Mouse (Mus musculus): ENCODE data around the gene Klhdc10. TPM values are rescaled to one million over a fixed set of nuclear protein-coding genes. Genes with fewer than 3 reads are reported as not detected.

Gene Klhdc10
- polyA plus RNA-seq, 1 experiment from 2014 or later, result 56.2 TPM

GRCm38 (mm10) chr6:30458626-30459025 is 57.0 kb downstream of the Klhdc10 start:
- Histone ChIP-seq H3K4me3 (replicated peaks; ENCODE audit: low read depth, low read length) (no peak overlapping the region), H3K9ac (replicated peaks; ENCODE audit: low read length) (no peak overlapping the region), H3K9me3 (ENCODE audit: control insufficient read depth, low read length) (no peaks in the 10 kb centered on the region), H3K36me3 (ENCODE audit: control insufficient read depth, insufficient read depth, low read length) (peaks cover 13% of the 10 kb centered on the region), H3K4me1 (ENCODE audit: control insufficient read depth, insufficient read depth, low read length) (peaks cover 29% of the 10 kb centered on the region), H3K27me3 (ENCODE audit: control insufficient read depth, insufficient read depth, low read length) (no peaks in the 10 kb centered on the region), H3K27ac (replicated peaks; ENCODE audit: low read depth, low read length) (no peak overlapping the region), H3K4me2 (ENCODE audit: low read length) (no peak overlapping the region)
- DNase-seq (no peak), ATAC-seq (ENCODE audit: low FRiP score, low TSS enrichment) (no peak)
- WGBS, result 86% methylated on average over 5 of the region's 5 CpGs

DNA sequence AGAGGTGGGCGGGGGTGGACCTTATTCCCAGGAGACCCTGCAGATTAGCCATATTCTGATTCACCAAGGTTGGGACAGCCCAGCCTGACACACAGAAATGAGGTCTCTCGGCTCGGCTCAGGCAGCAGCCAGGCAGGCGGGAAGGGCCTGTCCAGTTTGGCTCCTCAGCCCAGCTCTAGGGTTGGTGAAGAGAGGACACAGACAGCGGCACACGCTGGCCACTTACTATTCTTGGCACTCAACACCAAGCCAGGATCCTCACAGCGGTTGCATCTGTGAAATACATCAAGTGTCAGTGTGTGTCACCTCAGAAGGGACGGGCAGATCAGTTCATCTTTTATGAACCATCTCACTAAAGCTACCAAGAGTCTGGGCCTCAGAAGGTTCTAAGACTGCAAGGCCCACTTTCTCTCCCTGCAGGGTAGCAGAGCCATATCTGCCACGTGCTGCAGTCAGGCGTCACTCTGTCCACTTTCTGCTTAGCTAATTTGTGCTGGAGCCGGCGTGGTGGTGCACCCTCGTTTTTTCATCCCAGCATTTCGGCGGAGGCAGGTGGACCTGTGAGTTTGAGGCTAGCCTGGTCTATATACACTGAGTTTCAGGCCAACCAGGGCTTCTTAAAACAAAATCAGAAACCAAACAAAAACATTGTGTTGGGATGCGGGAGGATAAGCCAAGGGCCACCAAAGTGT is 57.5 kb downstream of the Klhdc10 start:
- Histone ChIP-seq H3K36me3 (ENCODE audit: control insufficient read depth, insufficient read depth, low read length) (peaks cover 13% of the 10 kb centered on the region), H3K27ac (replicated peaks; ENCODE audit: low read depth, low read length) (peak overlapping the region; percentile 94), H3K27me3 (ENCODE audit: control insufficient read depth, insufficient read depth, low read length) (no peaks in the 10 kb centered on the region), H3K9me3 (ENCODE audit: control insufficient read depth, low read length) (no peaks in the 10 kb centered on the region), H3K4me2 (ENCODE audit: low read length) (peak overlapping the region; percentile 63), H3K4me1 (ENCODE audit: control insufficient read depth, insufficient read depth, low read length) (peaks cover 29% of the 10 kb centered on the region), H3K9ac (replicated peaks; ENCODE audit: low read length) (peak overlapping the region; percentile 63), H3K4me3 (replicated peaks; ENCODE audit: low read depth, low read length) (peak overlapping the region; percentile 38)
- ATAC-seq (ENCODE audit: low FRiP score, low TSS enrichment) (no peak), DNase-seq (peak; percentile 25)
- 74% methylated on average over 16 of the region's 16 CpGs for WGBS

- DNase-seq (peak; percentile 91), ATAC-seq (ENCODE audit: low FRiP score, low TSS enrichment) (peak; percentile 41)
- H3K27me3 ChIP-seq (ENCODE audit: control insufficient read depth, insufficient read depth, low read length), result no peaks in the 10 kb centered on the region
- H3K9me3 ChIP-seq (ENCODE audit: control insufficient read depth, low read length), result no peaks in the 10 kb centered on the region
- peak overlapping the region; percentile 38 for H3K4me3 ChIP-seq (replicated peaks; ENCODE audit: low read depth, low read length)
- peak overlapping the region; percentile 94 for H3K27ac ChIP-seq (replicated peaks; ENCODE audit: low read depth, low read length)
- peak overlapping the region; percentile 63 for H3K9ac ChIP-seq (replicated peaks; ENCODE audit: low read length)
- H3K4me1 ChIP-seq (ENCODE audit: control insufficient read depth, insufficient read depth, low read length), result peaks cover 29% of the 10 kb centered on the region
- 6% methylated on average over 40 of the region's 40 CpGs for WGBS
- peaks cover 6% of the 10 kb centered on the region; the same call in 1 of the 2 replicates for H3K36me3 ChIP-seq (ENCODE audit: control insufficient read depth, insufficient read depth, low read length)
- H3K4me2 ChIP-seq (ENCODE audit: low read length), result peak overlapping the region; percentile 63
Measured at GRCm38 (mm10) chr6:30459811-30460749, 58.4 kb downstream of the Klhdc10 start.

- DNase-seq (peak; percentile 96), ATAC-seq (ENCODE audit: low FRiP score, low TSS enrichment) (peak; percentile 91)
- Histone ChIP-seq H3K27ac (replicated peaks; ENCODE audit: low read depth, low read length) (peak overlapping the region; percentile 94), H3K4me1 (ENCODE audit: control insufficient read depth, insufficient read depth, low read length) (peaks cover 29% of the 10 kb centered on the region), H3K36me3 (ENCODE audit: control insufficient read depth, insufficient read depth, low read length) (no peaks in the 10 kb centered on the region), H3K27me3 (ENCODE audit: control insufficient read depth, insufficient read depth, low read length) (no peaks in the 10 kb centered on the region), H3K4me2 (ENCODE audit: low read length) (peak overlapping the region; percentile 63), H3K4me3 (replicated peaks; ENCODE audit: low read depth, low read length) (no peak overlapping the region), H3K9me3 (ENCODE audit: control insufficient read depth, low read length) (no peaks in the 10 kb centered on the region), H3K9ac (replicated peaks; ENCODE audit: low read length) (peak overlapping the region; percentile 63; the same call in 1 of the 2 replicates)
- WGBS, result 8% methylated on average over 19 of the region's 19 CpGs
Measured at GRCm38 (mm10) chr6:30460750-30461446, 59.2 kb downstream of the Klhdc10 start.

DNA sequence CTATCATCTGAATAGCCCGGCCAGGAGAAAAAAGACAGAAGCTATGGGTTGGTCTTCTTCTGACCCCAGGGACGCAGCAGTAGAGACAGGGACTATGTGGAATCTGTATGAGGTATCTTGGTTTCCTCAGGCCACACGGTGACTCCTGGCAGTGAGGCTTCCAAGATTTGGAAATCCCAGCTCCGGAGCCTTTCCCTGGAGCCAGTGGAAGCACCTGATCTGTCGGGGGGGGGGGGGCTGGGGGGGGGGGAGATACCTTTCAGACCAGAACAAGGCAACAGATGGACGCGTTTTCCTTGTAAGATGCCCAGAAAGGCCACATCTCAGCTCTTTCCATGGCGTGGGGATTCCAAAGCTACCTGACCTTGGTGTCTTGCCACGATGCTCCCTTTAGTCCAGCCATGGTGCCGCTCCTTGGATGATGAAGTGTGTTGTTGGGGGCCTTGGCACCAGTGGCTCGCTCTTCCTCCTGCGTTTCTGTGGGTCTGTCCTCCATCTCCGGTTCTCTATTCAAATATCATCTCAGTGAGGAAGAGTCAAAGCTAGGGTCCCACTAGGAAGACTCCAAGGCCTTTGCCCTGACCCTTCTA is 60.2 kb downstream of the Klhdc10 start:
- peaks cover 29% of the 10 kb centered on the region for H3K4me1 ChIP-seq (ENCODE audit: control insufficient read depth, insufficient read depth, low read length)
- ATAC-seq (ENCODE audit: low FRiP score, low TSS enrichment), result no peak
- H3K27me3 ChIP-seq (ENCODE audit: control insufficient read depth, insufficient read depth, low read length), result no peaks in the 10 kb centered on the region
- 87% methylated on average over 12 of the region's 13 CpGs for WGBS
- DNase-seq, result no peak
- peak overlapping the region; percentile 94 for H3K27ac ChIP-seq (replicated peaks; ENCODE audit: low read depth, low read length)
- no peak overlapping the region for H3K4me2 ChIP-seq (ENCODE audit: low read length)
- no peak overlapping the region for H3K4me3 ChIP-seq (replicated peaks; ENCODE audit: low read depth, low read length)
- no peaks in the 10 kb centered on the region for H3K9me3 ChIP-seq (ENCODE audit: control insufficient read depth, low read length)
- H3K36me3 ChIP-seq (ENCODE audit: control insufficient read depth, insufficient read depth, low read length), result no peaks in the 10 kb centered on the region
- H3K9ac ChIP-seq (replicated peaks; ENCODE audit: low read length), result no peak overlapping the region

GRCm38 (mm10) chr6:30462822-30463221 is 61.2 kb downstream of the Klhdc10 start:
- DNase-seq (no peak), ATAC-seq (ENCODE audit: low FRiP score, low TSS enrichment) (no peak)
- H3K27ac ChIP-seq (replicated peaks; ENCODE audit: low read depth, low read length), result no peak overlapping the region
- H3K4me3 ChIP-seq (replicated peaks; ENCODE audit: low read depth, low read length), result no peak overlapping the region
- 38% methylated on average over 7 of the region's 7 CpGs for WGBS
- H3K4me2 ChIP-seq (ENCODE audit: low read length), result no peak overlapping the region
- no peaks in the 10 kb centered on the region for H3K27me3 ChIP-seq (ENCODE audit: control insufficient read depth, insufficient read depth, low read length)
- H3K9me3 ChIP-seq (ENCODE audit: control insufficient read depth, low read length), result no peaks in the 10 kb centered on the region
- no peaks in the 10 kb centered on the region for H3K36me3 ChIP-seq (ENCODE audit: control insufficient read depth, insufficient read depth, low read length)
- H3K9ac ChIP-seq (replicated peaks; ENCODE audit: low read length), result no peak overlapping the region
- H3K4me1 ChIP-seq (ENCODE audit: control insufficient read depth, insufficient read depth, low read length), result peaks cover 29% of the 10 kb centered on the region

GRCm38 (mm10) chr6:30465586-30465985 is 63.9 kb downstream of the Klhdc10 start:
- Histone ChIP-seq H3K4me3 (replicated peaks; ENCODE audit: low read depth, low read length) (no peak overlapping the region), H3K27ac (replicated peaks; ENCODE audit: low read depth, low read length) (no peak overlapping the region), H3K9ac (replicated peaks; ENCODE audit: low read length) (no peak overlapping the region), H3K36me3 (ENCODE audit: control insufficient read depth, insufficient read depth, low read length) (no peaks in the 10 kb centered on the region), H3K27me3 (ENCODE audit: control insufficient read depth, insufficient read depth, low read length) (no peaks in the 10 kb centered on the region), H3K4me1 (ENCODE audit: control insufficient read depth, insufficient read depth, low read length) (peaks cover 22% of the 10 kb centered on the region), H3K4me2 (ENCODE audit: low read length) (no peak overlapping the region), H3K9me3 (ENCODE audit: control insufficient read depth, low read length) (no peaks in the 10 kb centered on the region)
- ATAC-seq (ENCODE audit: low FRiP score, low TSS enrichment) (no peak), DNase-seq (no peak)
- WGBS, result 92% methylated on average over 11 of the region's 11 CpGs

GRCm38 (mm10) chr6:30468058-30468457 is 66.4 kb downstream of the Klhdc10 start:
- Histone ChIP-seq H3K4me1 (ENCODE audit: control insufficient read depth, insufficient read depth, low read length) (peaks cover 6% of the 10 kb centered on the region; the same call in 1 of the 2 replicates), H3K9ac (replicated peaks; ENCODE audit: low read length) (no peak overlapping the region), H3K4me2 (ENCODE audit: low read length) (no peak overlapping the region), H3K27ac (replicated peaks; ENCODE audit: low read depth, low read length) (no peak overlapping the region), H3K9me3 (ENCODE audit: control insufficient read depth, low read length) (no peaks in the 10 kb centered on the region), H3K4me3 (replicated peaks; ENCODE audit: low read depth, low read length) (no peak overlapping the region), H3K27me3 (ENCODE audit: control insufficient read depth, insufficient read depth, low read length) (no peaks in the 10 kb centered on the region), H3K36me3 (ENCODE audit: control insufficient read depth, insufficient read depth, low read length) (no peaks in the 10 kb centered on the region)
- WGBS, result 79% methylated on average over 1 of the region's 1 CpGs
- DNase-seq (no peak), ATAC-seq (ENCODE audit: low FRiP score, low TSS enrichment) (no peak)

All from midbrain, embryonic 14.5 days (tissue).